Mouse (Mus musculus) MN1 (cell line): Measurements from ENCODE around the gene Eddm3b.

Source experiments
- DNase-seq: peaks from one replicate; pipeline ENCODE4 v3.0.0-alpha.2; 2016; ENCODE audit warnings: low spot score

Eddm3b gene

GRCm38 (mm10) chr14:51113916-51114560 is at the start of gene Eddm3b:
Gene Eddm3b, plus strand, starts transcription at chr14:51114426.
- no peak for DNase-seq

- no peak for DNase-seq
These were observed 45.3 kb upstream of the Eddm3b start for GRCm38 (mm10) chr14:51068956-51069355.

- DNase-seq, result no peak
These were observed 44.6 kb upstream of the Eddm3b start for GRCm38 (mm10) chr14:51069617-51070016.

- DNase-seq, result no peak
These were observed 39.9 kb upstream of the Eddm3b start, which contains the start of gene Olfr750 for GRCm38 (mm10) chr14:51074335-51074734. Gene Olfr750, minus strand, starts transcription at chr14:51074435.

GRCm38 (mm10) chr14:51079180-51079579 is 35.0 kb upstream of the Eddm3b start:
- no peak for DNase-seq

- no peak for DNase-seq
These were observed 33.2 kb upstream of the Eddm3b start for GRCm38 (mm10) chr14:51081035-51081434.

GRCm38 (mm10) chr14:51082599-51083581 is 31.3 kb upstream of the Eddm3b start:
- peak; percentile 60 for DNase-seq

GRCm38 (mm10) chr14:51083805-51084204 is 30.4 kb upstream of the Eddm3b start:
- DNase-seq, result no peak

GRCm38 (mm10) chr14:51085086-51085485 is 29.1 kb upstream of the Eddm3b start:
- no peak for DNase-seq

- DNase-seq, result no peak
These were observed 28.3 kb upstream of the Eddm3b start for GRCm38 (mm10) chr14:51085911-51086310.

- DNase-seq, result peak; percentile 38
These were observed 26.5 kb upstream of the Eddm3b start for GRCm38 (mm10) chr14:51087762-51088161.

GRCm38 (mm10) chr14:51088166-51088969 is 25.9 kb upstream of the Eddm3b start:
- DNase-seq, result peak; percentile 77

GRCm38 (mm10) chr14:51088970-51089673 is 25.1 kb upstream of the Eddm3b start:
- DNase-seq, result peak; percentile 97

- DNase-seq, result no peak
These were observed 24.6 kb upstream of the Eddm3b start for GRCm38 (mm10) chr14:51089674-51090076.

GRCm38 (mm10) chr14:51090077-51090781 is 24.0 kb upstream of the Eddm3b start:
- DNase-seq, result peak; percentile 87

GRCm38 (mm10) chr14:51090921-51091900 is 23.0 kb upstream of the Eddm3b start, which contains the start of the genes Rnase4 and Ang:
Gene Rnase4, plus strand, starts transcription at chr14:51091077.
Gene Ang, plus strand, starts transcription at chr14:51091150.
- no peak for DNase-seq

- no peak for DNase-seq
These were observed 22.1 kb upstream of the Eddm3b start for GRCm38 (mm10) chr14:51092073-51092620.

GRCm38 (mm10) chr14:51093496-51093895 is 20.7 kb upstream of the Eddm3b start:
- no peak for DNase-seq
